Mouse (Mus musculus): ENCODE measurements at regions not wholly inside any gene's neighbourhood (a gene's known extent, or its start where the extent isn't known, plus 50 kb on each side); places are given as distances from the start of the nearest gene placed in this dataset.

GRCm38 (mm10) chr1:137571190-137571904 is 604.2 kb downstream of the Ptprc start:
- DNase-seq (ENCODE audit: low spot score in 2 of 2): no peak

- no peak for DNase-seq (ENCODE audit: low spot score in 2 of 2)
These were observed 607.3 kb upstream of the Nr5a2 start for GRCm38 (mm10) chr1:137567526-137567925.

DNA sequence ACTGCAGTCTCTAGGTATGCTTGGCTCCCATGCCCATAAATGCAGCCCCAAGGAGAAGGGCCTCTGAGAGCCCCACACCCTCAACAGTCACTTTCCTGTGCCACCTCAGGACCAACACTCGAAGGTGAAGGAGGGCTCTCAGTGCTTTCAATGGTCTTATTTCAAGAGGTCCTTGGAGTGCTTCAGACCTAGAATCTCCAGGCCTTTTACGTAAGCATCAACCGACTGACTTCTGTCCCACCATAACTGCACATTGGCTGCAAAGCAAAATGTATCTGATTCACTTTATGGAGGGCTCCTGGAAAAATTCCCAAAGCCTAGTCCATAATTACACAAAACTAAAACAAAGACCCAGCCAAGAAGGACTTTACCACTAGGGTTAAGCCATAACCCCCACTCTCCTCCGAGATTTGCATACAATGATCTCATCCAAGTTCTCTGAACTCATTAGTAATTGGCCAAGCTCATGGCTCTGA is 605.4 kb upstream of the Nr5a2 start:
- DNase-seq (ENCODE audit: low spot score in 2 of 2): no peak

GRCm38 (mm10) chr1:137561686-137562085 is 601.4 kb upstream of the Nr5a2 start:
- no peak for DNase-seq (ENCODE audit: low spot score in 2 of 2)

GRCm38 (mm10) chr1:137560389-137561268 is 600.4 kb upstream of the Nr5a2 start:
- no peak for DNase-seq (ENCODE audit: low spot score in 2 of 2)

GRCm38 (mm10) chr1:137549659-137550058 is 589.4 kb upstream of the Nr5a2 start:
- DNase-seq (ENCODE audit: low spot score in 2 of 2): no peak

DNA sequence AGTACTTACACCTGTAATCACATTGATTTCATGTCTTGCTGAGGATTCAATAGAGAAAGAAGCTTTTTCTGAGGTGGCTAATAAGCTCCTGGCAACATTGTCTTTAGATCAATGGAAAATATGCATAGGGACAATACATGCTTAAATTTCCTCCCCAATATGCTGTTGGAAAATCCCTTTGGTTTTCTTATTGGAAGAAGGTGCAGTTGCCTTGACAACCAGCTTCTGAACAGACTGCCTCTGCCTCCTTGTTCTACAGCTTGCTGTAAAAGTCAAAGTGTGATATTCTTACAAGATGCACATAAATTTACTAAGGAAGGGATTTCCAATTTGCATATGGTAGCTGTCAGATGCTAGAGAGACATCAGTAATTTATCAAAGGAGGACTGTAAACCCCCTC is 585.4 kb upstream of the Nr5a2 start:
- DNase-seq (ENCODE audit: low spot score in 2 of 2): no peak

- DNase-seq (ENCODE audit: low spot score in 2 of 2): no peak
These were observed 583.6 kb upstream of the Nr5a2 start for GRCm38 (mm10) chr1:137543828-137544227.

GRCm38 (mm10) chr1:137541453-137541852 is 581.2 kb upstream of the Nr5a2 start:
- DNase-seq (ENCODE audit: low spot score in 2 of 2): no peak

DNA sequence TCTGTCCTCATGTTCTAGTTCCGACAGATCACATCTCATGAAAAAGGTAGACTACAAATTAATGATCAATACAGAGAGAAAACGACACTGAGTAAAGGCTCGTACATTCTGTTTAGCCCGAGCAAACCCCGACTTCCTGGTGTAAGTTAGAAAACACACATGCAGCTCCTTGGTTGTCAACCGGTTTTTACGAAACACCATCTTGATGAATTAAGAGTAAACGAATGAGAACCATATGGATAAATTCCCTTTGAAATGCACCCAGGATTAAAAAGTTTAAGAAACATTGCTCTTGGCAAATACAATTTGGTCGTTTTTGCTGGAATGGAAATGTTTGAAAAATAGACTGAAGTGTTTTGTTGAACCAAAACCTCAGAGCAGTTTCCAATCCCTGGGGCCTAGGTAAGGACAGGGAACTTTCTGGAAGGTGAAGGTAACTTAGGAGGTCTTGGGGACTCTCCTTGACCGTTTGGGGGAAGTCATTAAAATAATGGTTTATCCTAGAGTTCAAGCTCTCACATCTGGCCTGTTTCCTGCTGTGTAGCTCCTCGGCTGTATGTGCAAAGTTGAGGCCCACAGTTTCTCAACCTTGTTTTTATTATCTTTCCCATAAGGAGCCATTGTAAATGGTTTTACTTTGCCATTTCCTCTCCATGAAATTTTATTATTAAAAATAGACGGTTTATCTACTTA is 579.3 kb upstream of the Nr5a2 start:
- no peak for DNase-seq (ENCODE audit: low spot score in 2 of 2)

GRCm38 (mm10) chr1:137514750-137515149 is 554.5 kb upstream of the Nr5a2 start:
- DNase-seq (ENCODE audit: low spot score in 2 of 2): no peak

GRCm38 (mm10) chr1:137503704-137504422 is 543.6 kb upstream of the Nr5a2 start:
- DNase-seq (ENCODE audit: low spot score in 2 of 2): no peak

DNA sequence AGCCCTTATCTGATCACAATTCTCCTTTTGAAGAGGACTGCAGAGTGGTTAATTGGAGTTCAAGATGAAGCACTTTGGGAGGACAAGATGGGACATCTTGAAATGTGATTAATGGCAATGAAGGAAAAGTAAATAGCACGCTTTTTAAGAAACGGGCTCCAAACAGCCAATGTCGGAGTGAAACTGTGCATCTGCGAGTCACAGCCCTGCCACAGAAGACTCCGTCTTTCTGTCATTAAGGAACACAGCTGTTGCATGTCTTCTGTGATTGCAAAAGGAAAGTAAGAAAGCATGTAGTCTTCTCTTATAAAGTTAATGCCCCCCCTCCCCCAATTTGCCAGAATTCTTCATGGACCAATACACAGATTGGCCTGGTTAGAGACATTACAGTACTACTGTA is 528.0 kb upstream of the Nr5a2 start:
- DNase-seq (ENCODE audit: low spot score in 2 of 2): no peak

DNA sequence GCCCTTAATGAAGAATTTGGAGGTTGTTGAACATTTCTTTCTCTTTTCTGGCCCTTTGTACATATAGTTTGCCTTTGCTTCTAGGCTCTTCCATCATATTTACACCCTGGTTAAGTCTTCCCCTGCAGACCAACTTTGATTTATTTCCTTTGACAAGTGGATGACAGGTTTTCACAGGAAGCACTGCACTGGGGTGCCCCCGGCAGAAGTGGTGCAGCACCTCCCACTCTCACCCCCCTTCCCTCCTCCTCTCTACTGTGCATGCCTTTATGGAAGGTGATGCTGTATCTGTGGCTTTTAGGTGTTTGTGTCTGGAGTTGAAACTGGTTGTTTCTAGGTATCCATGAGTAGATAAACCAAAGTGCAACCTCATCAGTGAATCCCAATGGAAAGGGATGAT is 518.2 kb upstream of the Nr5a2 start:
- no peak for DNase-seq (ENCODE audit: low spot score in 2 of 2)

- DNase-seq (ENCODE audit: low spot score in 2 of 2): no peak
These were observed 517.0 kb upstream of the Nr5a2 start for GRCm38 (mm10) chr1:137477239-137477638.

DNA sequence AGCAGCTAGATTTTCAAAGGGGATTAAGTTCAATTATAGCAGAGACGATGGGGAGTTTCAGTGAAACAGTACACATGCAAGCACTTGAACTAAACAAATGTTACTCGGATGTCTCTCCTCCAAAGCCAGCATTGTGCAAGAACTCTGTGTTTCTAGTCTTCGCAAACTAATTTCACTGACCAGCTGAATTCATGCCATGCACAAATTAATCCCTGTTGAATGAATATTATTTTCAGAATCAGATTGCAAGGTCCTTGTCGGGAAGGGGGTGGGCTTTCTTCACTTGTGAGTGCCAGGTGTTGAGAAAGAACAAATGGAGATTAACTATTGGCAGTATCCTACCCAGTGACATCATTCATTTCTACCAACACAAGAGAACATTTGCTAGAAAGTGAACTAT is 514.6 kb upstream of the Nr5a2 start:
- no peak for DNase-seq (ENCODE audit: low spot score in 2 of 2)

DNA sequence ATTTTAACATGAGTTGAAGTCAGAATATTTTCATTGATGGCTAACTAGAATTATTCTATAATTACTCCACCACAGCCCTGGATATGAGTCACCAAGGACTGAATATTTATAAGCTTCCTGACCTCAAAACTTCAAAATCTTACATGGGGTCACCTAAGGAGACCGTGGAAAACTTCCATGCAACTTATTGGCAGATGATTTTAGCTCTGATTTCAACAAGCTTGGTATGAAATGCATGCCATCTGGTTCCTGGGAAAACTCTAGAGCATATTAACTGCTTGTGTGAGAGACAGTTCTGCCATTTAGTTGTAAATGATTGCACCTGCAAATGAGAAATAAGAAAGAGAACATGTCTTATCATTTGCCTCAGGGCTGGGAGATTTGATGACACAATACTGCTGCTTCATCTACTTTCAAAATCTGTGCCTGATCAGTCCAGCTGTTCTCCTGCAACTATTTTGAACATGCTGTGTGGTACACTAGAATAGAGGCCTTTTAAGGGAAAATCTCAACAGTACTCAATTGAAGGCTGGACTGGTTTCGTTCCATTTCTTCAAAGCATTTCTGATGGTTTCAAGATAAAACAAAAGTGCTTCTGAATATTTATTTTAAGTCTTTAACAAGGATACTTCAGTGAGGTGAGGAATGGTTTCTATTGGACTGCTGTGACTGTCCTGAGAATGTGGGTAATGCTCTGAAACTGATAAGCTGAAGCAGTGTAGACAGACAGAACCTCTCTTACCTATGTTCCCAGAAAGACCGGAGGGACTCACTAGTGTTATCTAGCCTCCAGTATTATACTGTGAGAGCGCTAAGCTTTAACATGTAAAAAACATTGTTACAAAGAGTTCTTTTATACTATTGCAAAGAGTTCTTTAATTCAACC is 513.8 kb upstream of the Nr5a2 start:
- DNase-seq (ENCODE audit: low spot score in 2 of 2): no peak

GRCm38 (mm10) chr1:137464971-137465370 is 504.7 kb upstream of the Nr5a2 start:
- DNase-seq (ENCODE audit: low spot score in 2 of 2): no peak

- DNase-seq (ENCODE audit: low spot score in 2 of 2): no peak
These were observed 500.9 kb upstream of the Nr5a2 start for GRCm38 (mm10) chr1:137461189-137461588.

GRCm38 (mm10) chr1:137453446-137454208 is 493.4 kb upstream of the Nr5a2 start:
- no peak for DNase-seq (ENCODE audit: low spot score in 2 of 2)
